Mouse (Mus musculus) yolk sac, embryonic 10.5 days (tissue): ENCODE data around the gene Ccdc141.
A peak's percentile ranks its signal among the peaks of the same experiment; 100 is the strongest.
"Not testable (repeated sequence)": the region's sequence is repeated elsewhere in the genome, so short reads cannot be mapped to it uniquely, and the experiment has no call there.

ENCODE experiments used
- DNase-seq: peaks from one replicate; pipeline ENCODE4 v3.0.0-alpha.2; 2017; ENCODE audit warnings: low spot score

Ccdc141 gene

DNA sequence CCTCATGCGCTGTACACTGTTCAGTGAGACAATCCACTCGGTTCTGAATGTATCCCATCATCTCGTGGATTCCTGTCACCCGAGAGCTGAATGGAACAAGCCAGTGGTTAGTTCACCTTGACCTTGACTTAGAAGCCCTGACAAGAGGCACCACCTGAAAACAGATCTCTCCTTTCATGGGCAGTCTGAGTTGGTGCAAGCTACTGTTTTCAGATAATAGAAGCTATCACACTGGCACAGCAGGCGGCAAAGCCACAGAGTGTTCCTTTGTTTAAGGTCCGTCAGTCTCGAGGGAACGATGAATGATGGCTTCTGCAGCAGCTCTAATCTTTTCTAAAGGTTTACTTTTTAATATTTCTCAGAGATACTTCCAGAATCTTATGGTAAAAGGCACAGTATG lies 110.8 kb downstream of the Ccdc141 start:
- DNase-seq, result no peak

DNA sequence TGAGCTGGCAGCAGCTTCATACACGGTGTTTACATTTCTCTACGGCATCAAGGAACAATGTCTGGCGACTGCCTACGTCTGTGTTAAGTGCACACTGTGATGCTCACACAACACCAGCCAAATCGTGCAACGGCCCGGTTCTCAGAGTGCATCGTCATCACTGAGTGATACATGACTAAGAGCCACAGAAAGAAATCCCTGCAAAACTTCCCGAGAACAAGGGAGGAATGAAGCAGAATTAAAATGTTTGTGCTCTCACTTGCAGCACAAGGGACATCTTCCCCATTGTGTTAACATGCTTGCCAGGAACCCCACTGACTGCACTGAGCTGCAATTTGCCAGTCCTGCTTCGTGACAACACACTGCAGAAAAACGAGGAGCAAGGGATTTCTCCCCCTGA lies 114.1 kb downstream of the Ccdc141 start:
- no peak for DNase-seq

- DNase-seq, result no peak
Observed at GRCm38 (mm10) chr2:77042912-77043311, 127.5 kb downstream of the Ccdc141 start.

DNA sequence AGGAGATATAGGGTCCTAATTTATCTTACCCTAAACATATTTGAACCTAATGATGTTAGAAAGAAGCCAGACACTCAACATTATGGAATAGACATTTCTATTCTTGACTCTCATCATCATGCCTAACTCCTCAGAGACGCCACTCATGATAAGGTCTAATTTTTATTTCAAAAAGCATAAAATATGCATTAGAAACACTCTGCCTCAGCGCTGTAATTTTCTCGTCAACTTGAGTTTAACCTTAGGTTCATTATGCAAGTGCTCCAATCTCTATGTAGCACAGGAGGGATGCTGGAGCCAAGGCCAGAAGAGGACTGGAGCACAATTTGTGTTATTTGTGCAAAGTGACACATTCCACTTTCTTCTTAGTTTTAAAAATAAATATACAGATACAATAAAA lies 130.8 kb downstream of the Ccdc141 start:
- DNase-seq, result no peak

DNA sequence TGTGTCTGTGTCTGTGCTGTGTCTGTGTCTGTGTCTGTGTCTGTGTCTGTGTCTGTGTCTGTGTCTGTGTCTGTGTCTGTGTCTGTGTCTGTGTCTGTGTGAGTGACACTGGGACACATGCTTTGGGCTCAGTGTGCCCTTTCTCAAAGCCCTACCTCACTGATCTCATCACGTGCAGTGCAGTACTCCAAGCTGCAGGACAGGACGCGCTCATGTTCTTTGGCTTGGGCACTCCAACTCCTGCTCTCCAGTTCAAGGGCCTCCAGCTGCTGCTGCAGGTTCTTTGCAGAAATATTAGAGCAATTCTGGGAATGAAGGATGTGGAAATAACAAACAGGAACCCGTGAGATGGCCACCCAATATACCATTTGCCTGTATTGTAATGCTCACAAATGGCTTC lies 131.2 kb downstream of the Ccdc141 start:
- DNase-seq, result no peak

- DNase-seq, result no peak
Observed at GRCm38 (mm10) chr2:77037211-77037610, 133.2 kb downstream of the Ccdc141 start.

GRCm38 (mm10) chr2:77034112-77034511 lies 136.3 kb downstream of the Ccdc141 start:
- DNase-seq, result no peak

DNA sequence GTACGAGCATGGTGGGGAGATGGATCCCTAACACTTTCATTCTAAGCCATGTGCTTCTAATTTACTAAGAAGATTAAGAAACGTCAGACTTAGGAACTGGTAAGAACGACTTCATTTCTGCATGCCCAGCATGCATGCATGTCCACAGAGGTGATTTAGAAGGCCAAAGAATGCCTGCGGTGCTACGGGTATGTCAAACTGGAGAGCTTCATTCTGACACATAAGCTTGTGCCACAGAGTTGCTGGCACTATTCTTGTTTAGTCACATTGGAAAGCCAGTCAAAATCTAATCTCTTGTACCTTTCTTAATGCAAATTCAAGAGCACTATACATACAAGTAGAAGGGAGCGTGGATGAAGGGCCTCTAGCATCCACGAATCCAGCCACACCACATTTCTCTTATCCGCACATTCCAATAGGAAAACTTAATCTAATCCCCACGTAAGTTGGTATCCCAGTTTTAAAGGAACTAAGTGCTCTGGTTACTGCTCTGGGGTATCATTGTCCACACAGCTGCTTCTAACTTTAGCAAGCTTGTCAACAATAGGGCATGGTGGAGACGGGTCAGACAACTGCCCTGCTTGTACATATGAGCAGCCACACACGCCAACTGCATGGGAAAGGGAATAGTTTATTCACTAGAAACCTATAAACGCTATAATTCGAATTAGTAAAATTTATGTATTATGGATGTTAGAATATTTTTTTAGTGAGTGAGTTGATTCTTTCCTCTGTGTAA lies 136.9 kb downstream of the Ccdc141 start:
- no peak for DNase-seq

DNA sequence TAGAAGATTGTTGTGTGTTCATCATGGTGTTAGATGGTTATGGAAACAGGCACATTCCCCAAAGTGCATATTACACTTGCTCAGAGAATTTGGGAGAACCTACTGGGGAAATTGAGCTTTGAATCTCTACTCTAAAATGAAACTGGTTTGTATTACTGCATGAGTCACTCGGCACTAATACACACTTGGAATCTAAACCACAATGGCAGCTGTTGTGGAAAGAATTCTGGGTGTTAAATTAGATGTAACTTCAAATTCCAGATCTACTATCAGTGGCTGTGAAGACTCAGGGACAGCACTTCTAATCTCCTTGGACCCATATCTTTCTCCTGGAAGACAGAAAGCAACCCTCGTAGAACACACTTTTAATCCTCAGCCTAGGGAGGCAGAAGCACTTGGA lies 149.8 kb downstream of the Ccdc141 start:
- no peak for DNase-seq

- DNase-seq, result no peak
Observed at GRCm38 (mm10) chr2:77017735-77018134, 152.7 kb downstream of the Ccdc141 start.

GRCm38 (mm10) chr2:77013449-77013848 lies 157.0 kb downstream of the Ccdc141 start:
- not testable (repeated sequence) for DNase-seq

GRCm38 (mm10) chr2:77011981-77012380 lies 158.5 kb downstream of the Ccdc141 start:
- no peak for DNase-seq

- no peak for DNase-seq
Observed at GRCm38 (mm10) chr2:77007015-77007414, 163.4 kb downstream of the Ccdc141 start.

DNA sequence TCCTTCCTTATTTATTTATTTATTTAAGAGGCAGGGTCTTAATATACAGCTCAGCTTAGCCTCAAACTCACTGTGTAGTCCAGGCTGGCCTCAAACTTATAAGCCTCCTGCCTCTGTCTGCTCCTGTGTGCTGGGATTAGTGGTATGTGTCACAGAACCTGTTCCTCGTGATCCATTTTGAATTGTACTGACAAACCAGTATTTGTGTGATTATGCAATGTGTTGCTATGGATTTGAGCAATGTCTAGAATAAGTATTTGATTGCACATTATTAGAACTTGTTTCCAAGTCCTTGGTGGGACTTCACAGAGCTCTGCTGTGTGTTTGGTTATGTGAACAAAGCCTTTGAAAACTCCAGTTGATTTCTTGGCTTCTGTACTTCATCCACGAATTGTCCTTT lies 167.3 kb downstream of the Ccdc141 start:
- no peak for DNase-seq

DNA sequence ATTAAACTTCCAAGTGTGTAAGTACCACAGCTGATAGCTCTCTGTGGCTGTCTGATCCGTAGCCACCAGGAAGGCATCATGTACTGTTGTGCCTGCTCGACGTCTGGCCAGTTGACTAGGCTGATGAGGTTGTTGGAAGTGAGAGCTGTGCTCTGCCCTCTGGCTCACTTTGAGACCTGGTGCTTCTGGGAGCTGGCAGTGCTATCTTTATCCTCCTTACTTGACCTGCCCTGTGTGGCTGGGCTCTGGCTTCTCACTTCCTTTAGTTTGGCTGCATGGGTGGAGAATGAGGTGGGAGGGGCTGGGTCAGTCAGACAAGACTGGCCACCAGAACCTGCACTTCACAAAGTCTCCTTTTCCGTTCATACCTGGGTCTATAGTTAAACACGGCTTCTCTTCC lies 172.1 kb downstream of the Ccdc141 start:
- no peak for DNase-seq

GRCm38 (mm10) chr2:76992493-76993201 lies 177.8 kb downstream of the Ccdc141 start:
- DNase-seq, result no peak

DNA sequence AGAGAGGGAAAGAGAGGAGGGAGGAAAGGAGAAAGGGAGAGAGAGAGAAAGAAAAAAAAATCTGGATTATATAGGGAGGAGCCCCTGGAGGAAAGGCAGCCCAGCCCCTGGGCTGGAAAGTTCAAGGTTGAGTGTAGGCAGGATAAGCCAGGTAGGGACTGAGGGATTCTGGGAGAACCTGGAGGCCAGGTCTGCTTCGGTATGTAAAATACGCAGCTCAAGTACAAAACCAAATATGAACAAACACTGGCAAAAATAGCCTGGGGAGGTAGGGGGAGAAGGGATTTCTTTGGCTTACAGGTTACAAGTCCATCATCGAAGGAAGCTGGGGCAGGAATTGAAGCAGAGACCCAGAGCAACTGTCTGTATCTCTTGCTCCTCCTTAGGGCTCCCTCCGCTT lies 183.1 kb downstream of the Ccdc141 start:
- no peak for DNase-seq

- DNase-seq, result no peak
Observed at GRCm38 (mm10) chr2:76984384-76984783, 186.1 kb downstream of the Ccdc141 start.

DNA sequence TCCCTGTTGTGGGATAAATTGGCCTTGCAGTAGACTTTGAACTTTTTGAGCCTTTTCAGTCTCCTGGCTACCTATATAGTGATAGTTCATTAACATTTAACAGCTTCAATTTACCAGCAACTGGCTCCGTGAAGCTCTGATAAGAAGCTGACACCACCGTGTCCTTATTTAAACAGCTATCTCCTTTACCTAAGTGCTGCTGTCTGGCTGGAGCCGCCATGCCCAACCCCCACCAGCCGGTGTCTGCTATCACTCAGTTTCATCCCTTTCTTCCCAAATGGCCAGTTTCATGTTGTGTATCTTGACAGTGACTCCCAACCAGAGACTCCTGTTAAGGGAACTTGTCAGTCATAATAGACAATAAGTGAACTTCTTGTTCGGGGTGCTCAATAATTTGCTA lies 186.8 kb downstream of the Ccdc141 start:
- peak; percentile 22 for DNase-seq

DNA sequence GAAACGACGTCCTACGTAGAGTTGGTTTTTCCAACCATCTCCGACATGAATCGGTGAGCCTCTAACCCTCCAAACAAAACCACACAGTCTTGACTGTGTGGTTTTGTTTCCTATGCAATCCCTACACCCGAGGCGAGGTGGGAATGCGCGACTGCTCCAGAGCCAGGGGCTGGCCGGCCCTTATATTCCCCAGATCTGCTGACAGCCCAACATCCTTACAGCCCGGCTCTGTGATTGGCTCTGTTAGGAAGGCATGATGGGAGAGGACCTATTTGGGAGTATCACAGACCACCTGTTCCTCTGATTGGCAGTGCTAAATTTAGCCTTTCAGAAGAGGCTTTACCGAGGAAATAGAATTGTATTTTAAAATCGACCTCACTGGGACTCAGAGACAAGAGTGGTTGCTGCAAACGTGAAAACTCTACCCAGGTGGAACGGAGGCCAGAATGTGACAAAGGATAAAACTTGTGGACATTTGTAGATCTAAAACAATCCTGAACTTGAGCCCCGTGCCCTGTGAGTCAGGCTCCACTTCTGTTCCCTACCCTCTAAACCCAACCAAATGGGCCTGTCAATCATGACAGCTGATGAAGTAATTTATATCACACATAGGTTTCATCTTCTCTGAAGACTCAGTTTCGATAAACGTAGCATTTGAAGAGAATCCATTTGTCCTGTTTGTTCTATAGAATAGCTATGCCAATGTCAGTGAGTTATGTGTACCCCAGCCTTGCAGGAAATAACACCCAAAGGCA lies 187.9 kb downstream of the Ccdc141 start, which contains the start of gene Ttn:
Gene Ttn, minus strand, starts transcription at position 157 of the 755 bp plus-strand sequence.
- DNase-seq, result no peak

GRCm38 (mm10) chr2:76981717-76982116 lies 188.7 kb downstream of the Ccdc141 start:
- DNase-seq, result no peak

DNA sequence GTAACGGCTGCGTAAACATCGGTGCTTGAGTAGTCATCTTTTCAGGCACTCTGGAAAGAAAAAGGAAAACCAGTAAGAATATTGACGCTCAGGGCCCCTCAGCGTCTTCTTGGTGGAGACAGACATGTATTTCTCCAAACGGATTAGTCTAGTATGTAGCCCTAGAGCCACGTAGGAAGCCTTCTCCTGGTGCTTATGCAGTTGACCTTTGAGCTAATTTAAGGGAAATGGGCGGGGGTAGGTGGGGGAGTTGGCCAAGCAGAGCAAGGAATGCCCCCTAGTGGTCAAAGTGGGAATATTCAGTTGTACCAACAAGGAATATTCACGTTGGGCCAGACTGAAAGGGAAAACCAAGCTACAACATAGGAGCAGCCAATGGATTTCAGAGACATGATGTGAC lies 190.3 kb downstream of the Ccdc141 start:
- peak; percentile 28 for DNase-seq

DNA sequence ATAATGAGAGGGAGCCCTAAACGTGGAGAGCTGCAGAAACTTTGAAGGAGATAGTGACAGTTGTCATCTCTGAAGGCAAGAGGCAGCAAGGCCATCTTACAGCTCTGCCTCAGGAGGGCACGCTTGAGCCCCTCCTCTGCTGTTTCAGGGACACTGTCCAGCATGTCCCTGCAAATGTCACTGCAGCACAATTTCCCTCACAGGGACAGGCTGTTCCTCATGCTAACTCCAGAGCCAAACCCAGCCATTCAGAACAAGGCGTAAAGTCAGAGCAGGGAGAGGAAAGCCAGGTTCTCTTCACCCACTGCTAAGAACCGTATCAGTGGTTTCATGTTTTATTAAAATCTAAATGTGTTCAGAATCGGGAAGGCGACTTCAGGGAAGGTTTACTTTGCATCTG lies 192.8 kb downstream of the Ccdc141 start:
- DNase-seq, result no peak
